Mouse (Mus musculus): ENCODE data around the gene Dock9. TPM values are rescaled to one million over a fixed set of nuclear protein-coding genes. Genes with fewer than 3 reads are reported as not detected.

The Dock9 gene
- polyA plus RNA-seq, 1 experiment: 0.04 TPM

GRCm38 (mm10) chr14:121530853-121531252 lies 266.8 kb downstream of the Dock9 start:
- Histone ChIP-seq H3K4me1 (ENCODE audit: control insufficient read depth) (no peaks in the 10 kb centered on the region), H3K9me3 (ENCODE audit: control insufficient read depth, low read length) (no peaks in the 10 kb centered on the region), H3K36me3 (ENCODE audit: control insufficient read depth) (no peaks in the 10 kb centered on the region), H3K27me3 (ENCODE audit: control insufficient read depth) (no peaks in the 10 kb centered on the region), H3K4me3 (replicated peaks) (no peak overlapping the region)
- no peak for TF ChIP-seq TAL1 (IDR thresholded peaks at IDR 0.05; ENCODE audit: low read length)
- TF ChIP-seq GATA1 (IDR thresholded peaks at IDR 0.05; ENCODE audit: low read length): no peak

GRCm38 (mm10) chr14:121527883-121528282 lies 269.8 kb downstream of the Dock9 start:
- TF ChIP-seq TAL1 (IDR thresholded peaks at IDR 0.05; ENCODE audit: low read length) (no peak), GATA1 (IDR thresholded peaks at IDR 0.05; ENCODE audit: low read length) (no peak)
- no peaks in the 10 kb centered on the region for H3K9me3 ChIP-seq (ENCODE audit: control insufficient read depth, low read length)
- H3K4me1 ChIP-seq (ENCODE audit: control insufficient read depth): no peaks in the 10 kb centered on the region
- H3K4me3 ChIP-seq (replicated peaks): no peak overlapping the region
- no peaks in the 10 kb centered on the region for H3K36me3 ChIP-seq (ENCODE audit: control insufficient read depth)
- no peaks in the 10 kb centered on the region for H3K27me3 ChIP-seq (ENCODE audit: control insufficient read depth)

DNA sequence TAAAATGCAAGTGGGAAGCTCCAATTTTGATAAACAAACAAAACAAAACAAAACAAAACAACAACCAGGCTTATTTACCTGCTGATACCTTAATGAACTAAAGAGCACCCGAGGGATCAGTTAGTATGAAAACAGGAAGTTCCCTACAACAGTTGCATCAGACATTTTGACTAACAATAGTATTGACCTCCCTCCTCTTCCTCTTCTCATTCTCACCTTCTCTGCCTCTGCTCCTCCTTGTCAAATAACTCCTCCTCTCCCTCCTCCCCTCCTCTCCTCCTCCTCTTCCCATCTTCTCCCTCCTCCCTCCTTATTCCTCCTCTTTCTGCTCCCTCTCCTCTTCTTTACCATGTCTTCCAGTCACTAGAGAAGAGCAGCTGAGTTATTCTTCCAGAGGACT lies 270.4 kb downstream of the Dock9 start:
- Histone ChIP-seq H3K36me3 (ENCODE audit: control insufficient read depth) (no peaks in the 10 kb centered on the region), H3K27me3 (ENCODE audit: control insufficient read depth) (no peaks in the 10 kb centered on the region), H3K4me1 (ENCODE audit: control insufficient read depth) (no peaks in the 10 kb centered on the region), H3K4me3 (replicated peaks) (no peak overlapping the region), H3K9me3 (ENCODE audit: control insufficient read depth, low read length) (no peaks in the 10 kb centered on the region)
- TF ChIP-seq TAL1 (IDR thresholded peaks at IDR 0.05; ENCODE audit: low read length) (no peak), GATA1 (IDR thresholded peaks at IDR 0.05; ENCODE audit: low read length) (no peak)

DNA sequence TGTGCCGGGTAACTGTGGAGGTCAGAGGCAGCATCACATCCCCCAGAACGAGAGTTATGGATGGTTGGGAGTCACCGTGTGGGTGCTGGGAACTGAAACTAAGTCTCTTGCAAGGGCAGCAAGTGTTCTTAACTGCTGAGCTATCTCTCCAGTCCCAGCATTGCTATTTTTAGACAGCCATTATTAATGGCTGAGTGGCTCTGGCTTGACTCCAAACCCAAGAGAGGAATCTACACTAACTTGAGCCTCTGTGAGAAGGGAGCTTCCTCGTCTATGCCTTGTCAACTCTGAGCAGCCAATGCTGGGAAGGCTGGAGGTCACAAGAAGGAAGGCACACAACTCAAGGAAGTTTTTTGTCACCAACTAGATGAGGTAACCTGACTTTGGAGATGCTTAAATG lies 275.9 kb downstream of the Dock9 start:
- TF ChIP-seq GATA1 (IDR thresholded peaks at IDR 0.05; ENCODE audit: low read length): no peak
- TF ChIP-seq TAL1 (IDR thresholded peaks at IDR 0.05; ENCODE audit: low read length): no peak
- Histone ChIP-seq H3K4me3 (replicated peaks) (no peak overlapping the region), H3K9me3 (ENCODE audit: control insufficient read depth, low read length) (no peaks in the 10 kb centered on the region), H3K4me1 (ENCODE audit: control insufficient read depth) (no peaks in the 10 kb centered on the region), H3K27me3 (ENCODE audit: control insufficient read depth) (no peaks in the 10 kb centered on the region), H3K36me3 (ENCODE audit: control insufficient read depth) (no peaks in the 10 kb centered on the region)

- Histone ChIP-seq H3K4me1 (ENCODE audit: control insufficient read depth) (no peaks in the 10 kb centered on the region), H3K9me3 (ENCODE audit: control insufficient read depth, low read length) (no peaks in the 10 kb centered on the region), H3K4me3 (replicated peaks) (no peak overlapping the region), H3K36me3 (ENCODE audit: control insufficient read depth) (no peaks in the 10 kb centered on the region), H3K27me3 (ENCODE audit: control insufficient read depth) (no peaks in the 10 kb centered on the region)
- TF ChIP-seq TAL1 (IDR thresholded peaks at IDR 0.05; ENCODE audit: low read length) (no peak), GATA1 (IDR thresholded peaks at IDR 0.05; ENCODE audit: low read length) (no peak)
Measured at GRCm38 (mm10) chr14:121516881-121517280, 280.8 kb downstream of the Dock9 start.

- Histone ChIP-seq H3K4me1 (ENCODE audit: control insufficient read depth) (no peaks in the 10 kb centered on the region), H3K27me3 (ENCODE audit: control insufficient read depth) (peaks cover 30% of the 10 kb centered on the region), H3K4me3 (replicated peaks) (no peak overlapping the region), H3K9me3 (ENCODE audit: control insufficient read depth, low read length) (peaks cover 7% of the 10 kb centered on the region), H3K36me3 (ENCODE audit: control insufficient read depth) (no peaks in the 10 kb centered on the region)
- TF ChIP-seq GATA1 (IDR thresholded peaks at IDR 0.05; ENCODE audit: low read length) (no peak), TAL1 (IDR thresholded peaks at IDR 0.05; ENCODE audit: low read length) (no peak)
Measured at GRCm38 (mm10) chr14:121508929-121509328, 288.7 kb downstream of the Dock9 start.

DNA sequence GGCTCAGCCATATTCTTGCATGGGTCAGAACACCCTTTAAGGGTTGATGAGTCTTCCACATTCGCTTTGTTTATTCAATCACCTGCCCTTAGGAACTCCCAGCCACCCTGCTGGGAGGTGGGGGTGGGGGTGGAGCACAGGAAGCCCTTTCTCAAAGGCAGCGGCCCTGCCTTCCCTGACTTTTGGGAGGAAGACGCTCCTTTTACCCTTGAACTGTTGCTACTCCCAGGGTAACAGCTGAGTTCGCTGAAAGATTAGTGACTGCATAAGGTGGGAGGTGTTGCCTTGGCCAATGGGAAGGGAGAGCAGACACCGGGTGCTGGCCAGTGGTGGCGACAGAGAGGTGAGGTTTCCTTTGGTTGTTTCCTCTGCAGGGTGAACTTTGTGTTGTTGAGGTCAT lies 291.3 kb downstream of the Dock9 start:
- TF ChIP-seq GATA1 (IDR thresholded peaks at IDR 0.05; ENCODE audit: low read length) (no peak), TAL1 (IDR thresholded peaks at IDR 0.05; ENCODE audit: low read length) (no peak)
- Histone ChIP-seq H3K9me3 (ENCODE audit: control insufficient read depth, low read length) (peaks cover 6% of the 10 kb centered on the region), H3K27me3 (ENCODE audit: control insufficient read depth) (peaks cover 31% of the 10 kb centered on the region)

DNA sequence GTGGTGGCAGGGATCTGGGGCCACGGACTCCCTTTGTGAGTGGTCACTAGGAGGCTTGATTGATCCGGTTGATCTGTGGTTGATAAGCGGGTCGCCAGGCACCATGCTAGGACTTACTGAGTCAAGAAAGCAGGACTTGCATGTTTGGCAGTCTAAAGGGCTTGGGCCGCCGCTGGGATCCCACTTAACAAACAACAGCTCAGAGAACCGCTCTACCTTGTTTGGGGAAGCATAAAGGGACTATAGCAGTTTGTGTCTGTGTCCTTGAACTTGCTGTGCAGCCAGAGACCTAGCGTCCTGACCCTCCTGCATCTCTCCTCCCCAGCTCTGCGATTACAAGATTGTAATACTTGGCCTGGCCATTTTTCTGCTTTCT lies 292.2 kb downstream of the Dock9 start:
- Histone ChIP-seq H3K4me1 (ENCODE audit: control insufficient read depth) (no peaks in the 10 kb centered on the region), H3K4me3 (replicated peaks) (no peak overlapping the region), H3K27me3 (ENCODE audit: control insufficient read depth) (peaks cover 31% of the 10 kb centered on the region), H3K9me3 (ENCODE audit: control insufficient read depth, low read length) (0 out of 2 replicates have a peak, but pooled peaks cover under 1% of the 10 kb centered on the region), H3K36me3 (ENCODE audit: control insufficient read depth) (no peaks in the 10 kb centered on the region)
- TF ChIP-seq TAL1 (IDR thresholded peaks at IDR 0.05; ENCODE audit: low read length): no peak
- no peak for TF ChIP-seq GATA1 (IDR thresholded peaks at IDR 0.05; ENCODE audit: low read length)

More for the DNA sequence above, 291.3 kb downstream of the Dock9 start:
- Histone ChIP-seq H3K36me3 (ENCODE audit: control insufficient read depth) (no peaks in the 10 kb centered on the region), H3K4me1 (ENCODE audit: control insufficient read depth) (no peaks in the 10 kb centered on the region), H3K4me3 (replicated peaks) (no peak overlapping the region)

GRCm38 (mm10) chr14:121504781-121505484 lies 292.7 kb downstream of the Dock9 start, which contains the start of gene Slc15a1:
Gene Slc15a1 (minus strand): TSS chr14:121505252.
- no peaks in the 10 kb centered on the region for H3K9me3 ChIP-seq (ENCODE audit: control insufficient read depth, low read length)
- no peak within 1 kb of the TSS for H3K4me3 ChIP-seq (replicated peaks)
- no peak for TF ChIP-seq TAL1 (IDR thresholded peaks at IDR 0.05; ENCODE audit: low read length)
- no peak for TF ChIP-seq GATA1 (IDR thresholded peaks at IDR 0.05; ENCODE audit: low read length)
- peaks cover 31% of the 10 kb centered on the region for H3K27me3 ChIP-seq (ENCODE audit: control insufficient read depth)
- no peaks in the 10 kb centered on the region for H3K36me3 ChIP-seq (ENCODE audit: control insufficient read depth)
- H3K4me1 ChIP-seq (ENCODE audit: control insufficient read depth): no peaks in the 10 kb centered on the region

All from erythroblast, embryonic 14.5 days (primary cell).